Mouse (Mus musculus): ENCODE data around the gene Hoxd11.

DNA sequence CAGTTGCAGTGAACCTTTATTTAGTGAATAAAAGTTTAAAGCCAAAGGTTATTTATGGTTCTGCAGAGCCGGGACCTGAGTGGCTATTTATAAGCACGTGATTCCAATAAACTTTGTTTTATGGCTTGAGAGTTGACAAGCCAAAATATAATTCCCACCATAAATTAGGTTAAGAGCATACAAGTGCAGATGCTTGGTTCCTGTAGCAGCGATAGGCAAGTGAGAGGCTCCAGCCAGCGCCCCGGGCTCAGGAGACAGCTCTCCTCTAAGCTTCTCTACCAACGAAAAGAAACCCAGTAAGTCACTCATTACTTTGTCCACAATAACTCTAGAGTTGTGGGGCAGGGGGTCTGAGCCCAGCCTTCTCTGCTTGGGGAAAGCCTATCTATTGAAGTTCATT lies 42.5 kb downstream of the Hoxd11 start:
- TF ChIP-seq POLR2A (IDR thresholded peaks at IDR 0.05; ENCODE audit: low read depth, low read length), result no peak
- TF ChIP-seq CTCF (IDR thresholded peaks at IDR 0.05; ENCODE audit: extremely low read depth, insufficient read depth, insufficient read length, insufficient replicate concordance), result no peak
